ENCODE assay signal across 9 mouse cellular contexts in genomic region chr15:80066538-80066937, GRCm38 (mm10). TPM values are rescaled to one million over a fixed set of nuclear protein-coding genes. Genes with fewer than 3 reads are reported as not detected.
A peak's percentile ranks its signal among the peaks of the same experiment; 100 is the strongest.
DNase-seq lines count a peak whose midpoint lies in the region; ATAC-seq and TF ChIP-seq lines count a peak whose summit lies in the region.
"Had no signal": no experiment of that assay in that cellular context is flagged by ENCODE, and none has a peak within 500 bp of the region (broad histone marks: within the 10 kb centered on the region; RNA-seq: fewer than 3 reads in every experiment).

No protein-coding gene starts in this region.

- ATAC-seq in liver, embryonic 11.5 days (replicated peaks; ENCODE audit: low FRiP score) = no peak

- no peak for TF ChIP-seq POLR2A in cerebellum, adult 2 months (IDR thresholded peaks at IDR 0.05; ENCODE audit: borderline replicate concordance, insufficient read depth, low read length)
- TF ChIP-seq POLR2A in liver, adult 2 months (IDR thresholded peaks at IDR 0.05; ENCODE audit: extremely low read depth, insufficient read depth, low read length) = no peak
- TF ChIP-seq POLR2A in MEL (IDR thresholded peaks at IDR 0.05; ENCODE audit: control insufficient read depth in 1 of 2, insufficient read depth in 1 of 2, low read depth in 1 of 2, low read length in 2 of 2, poor library complexity in 1 of 2) = no peak

- no peak overlapping the region for H3K27ac ChIP-seq in cerebellum, adult 2 months (ENCODE audit: insufficient read depth, low read length)
- no peak overlapping the region for H3K27ac ChIP-seq in liver, adult 2 months (replicated peaks; ENCODE audit: insufficient read depth, low read depth, low read length)
- no peak overlapping the region for H3K27ac ChIP-seq in liver, embryonic 11.5 days (ENCODE audit: low read depth, low read length)
- H3K27ac ChIP-seq in MEL (ENCODE audit: control insufficient read depth, low read depth, low read length) = no peak overlapping the region
- H3K27ac ChIP-seq: forebrain, embryonic 12.5 days had no signal

- no peaks in the 10 kb centered on the region for H3K79me2 ChIP-seq in liver, adult 2 months (ENCODE audit: control insufficient read depth, insufficient read depth, low read length)
- no peaks in the 10 kb centered on the region for H3K79me2 ChIP-seq in MEL (ENCODE audit: control insufficient read depth, insufficient read depth, low read length, poor library complexity)

- H3K9me3 ChIP-seq in liver, embryonic 11.5 days (ENCODE audit: control insufficient read depth, low read length) = no peaks in the 10 kb centered on the region
- H3K9me3 ChIP-seq in MEL (replicated peaks; ENCODE audit: insufficient read depth, low read length) = no peaks in the 10 kb centered on the region
- H3K9me3 ChIP-seq: forebrain, embryonic 12.5 days had no signal

- H3K4me3 ChIP-seq in cerebellum, adult 2 months (replicated peaks; ENCODE audit: insufficient read depth, low read depth, low read length) = no peak overlapping the region
- H3K4me3 ChIP-seq in liver, adult 2 months (ENCODE audit: insufficient read depth, low read depth, low read length) = no peak overlapping the region
- no peak overlapping the region for H3K4me3 ChIP-seq in liver, embryonic 11.5 days (ENCODE audit: low read depth, low read length)
- H3K4me3 ChIP-seq in MEL (ENCODE audit: control insufficient read depth in 1 of 2, insufficient read depth in 1 of 2, low read depth in 2 of 2, low read length in 2 of 2) = no peak overlapping the region
- H3K4me3 ChIP-seq: forebrain, embryonic 12.5 days had no signal

- no peak for TF ChIP-seq EP300 in MEL (IDR thresholded peaks at IDR 0.05; ENCODE audit: low read depth in 1 of 2, low read length in 2 of 2)

- peak; percentile 33; the same call in 1 of the 2 replicates for TF ChIP-seq CTCF in cerebellum, adult 2 months (IDR thresholded peaks at IDR 0.05; ENCODE audit: borderline replicate concordance, insufficient read depth, low read depth, low read length)
- peak; percentile 65 for TF ChIP-seq CTCF in liver, adult 2 months (IDR thresholded peaks at IDR 0.05; ENCODE audit: low read depth, low read length)
- TF ChIP-seq CTCF in MEL (IDR thresholded peaks at IDR 0.05 in 2 of 3, conservative IDR thresholded peaks at IDR 0.05 in 1 of 3; ENCODE audit: control insufficient read depth in 1 of 3, insufficient read depth in 1 of 3, low read depth in 2 of 3, low read length in 3 of 3, poor library complexity in 1 of 3, severe bottlenecking in 1 of 3) = peak; percentile 74 to 93 (median 85)

- H3K4me1 ChIP-seq in cerebellum, adult 2 months (ENCODE audit: control insufficient read depth, insufficient read depth, low read length) = no peaks in the 10 kb centered on the region; the same call in 1 of the 2 replicates
- H3K4me1 ChIP-seq in liver, adult 2 months (ENCODE audit: control insufficient read depth, insufficient read depth, low read length) = no peaks in the 10 kb centered on the region
- no peaks in the 10 kb centered on the region for H3K4me1 ChIP-seq in liver, embryonic 11.5 days (replicated peaks; ENCODE audit: control insufficient read depth, insufficient read depth, low read length)
- H3K4me1 ChIP-seq in MEL (ENCODE audit: control insufficient read depth in 1 of 2, insufficient read depth in 2 of 2, low read length in 2 of 2) = no peaks in the 10 kb centered on the region

- 60% methylated on average over 3 of the region's 3 CpGs for WGBS in cerebellum, adult 2 months
- 63% methylated on average over 3 of the region's 3 CpGs for WGBS in liver, adult 2 months
- 54% methylated on average over 3 of the region's 3 CpGs for WGBS in liver, embryonic 11.5 days

- peak; percentile 84 for TF ChIP-seq RAD21 in MEL (IDR thresholded peaks at IDR 0.05; ENCODE audit: low read depth, low read length)

- H3K36me3 ChIP-seq in liver, adult 2 months (ENCODE audit: control insufficient read depth, insufficient read depth, low read length) = no peaks in the 10 kb centered on the region
- H3K36me3 ChIP-seq in liver, embryonic 11.5 days (ENCODE audit: control insufficient read depth, insufficient read depth, low read length) = no peaks in the 10 kb centered on the region
- no peaks in the 10 kb centered on the region for H3K36me3 ChIP-seq in MEL (ENCODE audit: control insufficient read depth in 1 of 2, insufficient read depth in 2 of 2, low read length in 2 of 2)
- H3K36me3 ChIP-seq: forebrain, embryonic 12.5 days had no signal

- H3K27me3 ChIP-seq in cerebellum, adult 2 months (ENCODE audit: control insufficient read depth, insufficient read depth, low read length) = no peaks in the 10 kb centered on the region
- H3K27me3 ChIP-seq in liver, adult 2 months (ENCODE audit: control insufficient read depth, insufficient read depth, low read length) = no peaks in the 10 kb centered on the region
- H3K27me3 ChIP-seq in liver, embryonic 11.5 days (replicated peaks; ENCODE audit: control insufficient read depth, insufficient read depth, low read length) = no peaks in the 10 kb centered on the region; the same call in 1 of the 2 replicates
- H3K27me3 ChIP-seq in MEL (ENCODE audit: control insufficient read depth in 1 of 2, insufficient read depth in 2 of 2, low read length in 2 of 2) = peaks cover 0 to 3% of the 10 kb centered on the region in 2 experiments; a peak in 1 of 4 replicates

- no peak overlapping the region for H3K4me2 ChIP-seq in liver, embryonic 11.5 days
- H3K4me2 ChIP-seq: forebrain, embryonic 12.5 days had no signal

- H3K9ac ChIP-seq in liver, adult 2 months (ENCODE audit: low read depth, low read length) = no peak overlapping the region
- H3K9ac ChIP-seq in liver, embryonic 11.5 days (ENCODE audit: low read depth, low read length) = no peak overlapping the region
- H3K9ac ChIP-seq in MEL (ENCODE audit: control insufficient read depth, low read depth, low read length, poor library complexity, severe bottlenecking) = no peak overlapping the region
- H3K9ac ChIP-seq: forebrain, embryonic 12.5 days had no signal

- DNase-seq in cerebellum, adult 2 months = no peak
- no peak for DNase-seq in cerebellum, adult 11-12 months
- DNase-seq in liver, adult 2 months (ENCODE audit: extremely low read depth, low read depth, low spot score) = no peak
- no peak for DNase-seq in liver, embryonic 11.5 days (ENCODE audit: low spot score)
- DNase-seq in MEL (ENCODE audit: low read depth, low spot score) = peak; percentile 68
- peak; percentile 33 to 41 for DNase-seq in natural killer cell, adult 2 months (ENCODE audit: low spot score in 2 of 2)
- no peak for DNase-seq in urinary bladder, postnatal 36 days (ENCODE audit: low spot score in 2 of 2)
- no peak for DNase-seq in urinary bladder, adult 18-20 months (ENCODE audit: low spot score in 2 of 2)

TF ChIP-seq in MEL, 35 proteins besides CTCF, POLR2A, EP300 and RAD21:
- TF ChIP-seq NELFE (IDR thresholded peaks at IDR 0.05; ENCODE audit: low read depth, low read length) (no peak), SMC3 (IDR thresholded peaks at IDR 0.05; ENCODE audit: low read depth, low read length) (peak; percentile 88), MYC (IDR thresholded peaks at IDR 0.05; ENCODE audit: low read depth, low read length) (peak; percentile 56), ZC3H11A (IDR thresholded peaks at IDR 0.05; ENCODE audit: low read depth, low read length) (peak; percentile 88)

RNA-seq across cellular contexts. Expression of gene Syngr1, which starts 24.6 kb away (rescaled TPM):
- 448 and 455 TPM in 2 replicates for polyA plus RNA-seq in cerebellum, adult 2 months (2012; rRNA removed)
- total RNA-seq in liver, adult 2 months (2014; rRNA removed) = 0.28 and 0.47 TPM in 2 replicates
- 1.2 and 1.6 TPM in 2 replicates for polyA plus RNA-seq in liver, adult 2 months (2012; rRNA removed)
- 32.2 and 38.6 TPM in 2 replicates for polyA plus RNA-seq in liver, embryonic 11.5 days (2014; fragmentation: Nextera tagmentation; extraction: Ambion mirVana)
- 93.7 and 105 TPM in 2 replicates for total RNA-seq in MEL (2012; rRNA removed)
- polyA plus RNA-seq in MEL (2012; ENCODE audit: insufficient read depth in 1 of 2, insufficient read length in 2 of 2, low read depth in 1 of 2, low replicate concordance in 2 of 2, missing spikeins in 1 of 2) = 100 to 1,000 TPM in 1 of 2 experiments, not detected in 1; 115 TPM

RNA-seq across cellular contexts. Expression of gene Rpl3, which starts 25.1 kb away (rescaled TPM):
- 678 and 692 TPM in 2 replicates for polyA plus RNA-seq in cerebellum, adult 2 months (2012; rRNA removed)
- total RNA-seq in liver, adult 2 months (2014; rRNA removed) = 399 and 467 TPM in 2 replicates
- polyA plus RNA-seq in liver, adult 2 months (2012; rRNA removed) = 304 and 375 TPM in 2 replicates
- 1,449 and 1,469 TPM in 2 replicates for polyA plus RNA-seq in liver, embryonic 11.5 days (2014; fragmentation: Nextera tagmentation; extraction: Ambion mirVana)
- total RNA-seq in MEL (2012; rRNA removed) = 1,686 and 1,722 TPM in 2 replicates
- 1,000 to 10,000 TPM in 1 of 2 experiments, 100 to 1,000 TPM in 1; 543 to 1,096 TPM for polyA plus RNA-seq in MEL (2012; ENCODE audit: insufficient read depth in 1 of 2, insufficient read length in 2 of 2, low read depth in 1 of 2, low replicate concordance in 2 of 2, missing spikeins in 1 of 2)

RNA-seq across cellular contexts. Expression of gene Pdgfb, which starts 51.8 kb away (rescaled TPM):
- polyA plus RNA-seq in cerebellum, adult 2 months (2012; rRNA removed) = 15.4 and 16.0 TPM in 2 replicates
- 0.65 and 1.6 TPM in 2 replicates for total RNA-seq in liver, adult 2 months (2014; rRNA removed)
- polyA plus RNA-seq in liver, adult 2 months (2012; rRNA removed) = 1.0 and 1.2 TPM in 2 replicates
- polyA plus RNA-seq in liver, embryonic 11.5 days (2014; fragmentation: Nextera tagmentation; extraction: Ambion mirVana) = 2.4 and 2.7 TPM in 2 replicates
- 0.23 and 0.26 TPM in 2 replicates for total RNA-seq in MEL (2012; rRNA removed)
- under 1 TPM in 1 of 2 experiments, not detected in 1; 0.72 TPM for polyA plus RNA-seq in MEL (2012; ENCODE audit: insufficient read depth in 1 of 2, insufficient read length in 2 of 2, low read depth in 1 of 2, low replicate concordance in 2 of 2, missing spikeins in 1 of 2)

Comparison
In these comparisons a context has a peak if more than half of its experiments do, and no peak if none do; other contexts are left out.
1. DNase-seq: peak in MEL (single experiment) and natural killer cell, adult 2 months (2 of 2); none in cerebellum, adult 2 months (0 of 2), cerebellum, adult 11-12 months (single experiment), liver, adult 2 months (single experiment), liver, embryonic 11.5 days (single experiment), urinary bladder, postnatal 36 days (0 of 2) and urinary bladder, adult 18-20 months (0 of 2).
2. CTCF ChIP-seq: peak in every context shown above with its lines; median percentile 85 in MEL; 65 in liver, adult 2 months; 33 in cerebellum, adult 2 months.